Mouse (Mus musculus): ENCODE results near the gene Pgd.
"Not testable (repeated sequence)": the region's sequence is repeated elsewhere in the genome, so short reads cannot be mapped to it uniquely, and the experiment has no call there.

The Pgd gene

DNA sequence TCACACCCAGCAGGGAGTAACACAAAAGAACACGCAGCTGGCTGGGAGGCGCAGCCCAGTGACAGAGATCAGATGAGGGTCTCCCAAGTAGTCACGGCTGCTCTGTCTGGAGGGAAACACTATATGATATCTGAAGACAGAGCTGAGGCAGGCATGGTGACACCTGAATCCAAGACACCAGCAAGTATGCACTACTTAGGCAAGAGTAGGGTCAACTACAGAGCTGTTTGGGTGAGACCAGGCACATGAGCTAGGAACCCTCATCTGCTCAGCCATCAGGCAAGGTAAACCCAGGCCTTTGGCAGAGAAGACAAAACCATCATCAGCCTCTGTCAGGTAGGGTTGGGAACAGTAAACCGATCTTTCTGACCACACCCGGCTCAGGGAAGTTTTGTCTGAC, 33.2 kb downstream of the Pgd start:
- DNase-seq (ENCODE audit: low read depth, low spot score), result no peak

DNA sequence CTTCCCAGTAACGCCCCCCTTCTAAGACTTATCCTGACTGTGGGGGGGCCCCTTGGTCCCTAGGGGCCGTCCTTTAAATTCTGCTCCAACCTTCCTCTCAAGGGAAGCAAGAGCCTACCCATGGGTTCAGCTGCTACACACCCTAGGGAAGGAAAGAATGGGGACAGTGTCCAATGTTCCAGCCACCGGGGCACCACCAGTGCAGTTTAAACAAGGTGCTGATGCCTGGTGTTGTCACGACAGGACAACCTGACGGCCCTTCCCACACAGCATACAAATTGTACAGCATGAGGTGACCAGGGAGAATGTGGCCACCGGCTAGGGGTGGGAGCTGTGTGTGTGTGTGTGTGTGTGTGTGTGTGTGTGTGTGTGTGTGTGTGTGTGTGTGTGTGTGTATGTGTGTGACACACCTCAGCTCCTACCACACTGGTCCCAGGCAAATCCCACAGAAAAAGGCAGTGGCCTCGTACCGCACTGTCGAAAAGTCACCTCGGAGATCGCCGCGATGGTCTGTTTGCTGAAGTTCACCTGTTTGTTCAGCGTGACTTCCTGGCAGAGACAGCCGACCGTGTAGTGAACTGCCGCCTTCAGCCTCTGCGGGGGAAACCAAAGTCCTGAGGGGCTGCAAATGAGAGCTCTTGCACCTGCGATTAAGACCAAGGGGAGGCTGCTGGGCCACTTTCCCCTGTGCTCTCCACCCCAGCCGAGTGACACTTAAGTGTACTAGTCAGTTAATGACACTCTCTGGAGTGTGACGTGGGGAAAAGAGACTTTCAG, 34.6 kb downstream of the Pgd start:
- no peak for DNase-seq (ENCODE audit: low read depth, low spot score)

DNA sequence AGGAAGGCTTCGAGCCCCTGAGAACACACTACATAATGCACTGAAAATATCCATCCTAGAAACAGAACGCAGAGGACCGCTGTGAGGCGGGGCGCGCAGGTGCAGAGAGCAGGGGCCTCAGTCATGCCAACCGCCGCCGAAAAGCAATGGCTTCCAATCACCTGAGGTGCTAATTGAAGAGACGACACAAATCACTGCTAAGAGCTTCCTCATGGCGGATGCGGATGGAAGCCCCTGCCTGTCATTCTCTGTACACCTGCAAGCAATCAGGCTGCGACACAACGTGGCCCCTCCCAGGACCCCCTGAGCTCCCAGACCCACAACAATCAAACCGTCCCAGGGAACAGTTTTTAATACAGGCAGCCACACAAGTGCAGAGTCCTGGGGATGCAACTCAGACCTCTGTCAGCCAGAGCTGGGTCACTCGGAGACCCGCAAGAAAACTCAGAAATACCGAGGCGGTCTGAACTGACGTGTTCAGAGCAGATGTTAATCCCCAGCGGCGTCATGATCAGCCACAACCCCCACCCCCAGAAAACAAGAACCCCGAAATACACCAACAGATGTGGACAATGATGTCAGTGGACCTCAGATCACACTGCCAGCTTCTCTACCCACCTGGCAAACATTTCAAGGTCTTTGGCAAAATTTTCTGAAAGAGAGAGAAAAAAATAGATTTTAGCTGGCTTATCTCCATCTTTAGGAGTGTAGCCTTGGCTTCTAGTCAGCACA, 35.4 kb downstream of the Pgd start:
- no peak for DNase-seq (ENCODE audit: low read depth, low spot score)

DNA sequence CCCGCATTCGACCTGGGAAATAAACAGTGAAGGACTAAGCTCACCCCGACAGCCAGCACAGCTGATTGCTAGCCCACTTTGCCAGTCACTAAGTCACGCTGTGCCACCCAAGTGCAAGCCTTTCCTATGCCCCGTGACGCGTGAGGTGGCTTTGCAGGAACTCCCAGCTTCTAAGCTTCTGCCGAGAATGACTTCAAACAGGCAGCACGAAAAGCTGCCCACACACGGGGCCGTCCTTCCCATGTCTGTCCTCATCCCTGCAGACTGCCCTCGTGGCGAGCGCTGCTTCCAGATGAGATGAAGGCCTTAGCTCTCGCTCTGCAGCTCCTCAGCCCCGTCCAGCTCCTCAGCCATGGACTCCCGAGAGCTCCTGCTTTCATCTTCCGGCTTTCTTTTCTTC, 38.1 kb downstream of the Pgd start:
- DNase-seq (ENCODE audit: low read depth, low spot score), result peak; percentile 50

DNA sequence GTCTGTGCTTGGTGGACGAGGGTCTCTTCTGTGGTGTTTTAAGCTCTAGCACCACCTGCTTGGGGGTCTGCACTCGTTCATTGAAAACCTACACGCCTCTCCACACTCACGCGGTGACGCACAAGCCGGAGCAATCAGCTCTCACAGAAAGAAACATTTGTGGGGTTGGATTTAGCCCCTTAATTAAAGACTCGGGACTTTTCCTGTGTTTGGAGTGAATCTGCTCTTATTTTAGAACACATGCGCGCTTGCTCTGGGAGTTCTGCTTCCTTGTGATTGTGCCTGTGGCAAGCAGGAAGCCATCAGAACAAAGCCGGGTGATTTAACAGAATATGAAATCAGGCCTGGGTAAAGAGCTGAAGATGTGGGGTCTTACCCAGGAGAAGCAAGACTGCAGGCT, 39.9 kb downstream of the Pgd start, which contains the start of gene Cort:
TSS of gene Cort (minus strand) at position 101 of the 400 bp plus-strand sequence.
- DNase-seq (ENCODE audit: low read depth, low spot score), result peak; percentile 54

DNA sequence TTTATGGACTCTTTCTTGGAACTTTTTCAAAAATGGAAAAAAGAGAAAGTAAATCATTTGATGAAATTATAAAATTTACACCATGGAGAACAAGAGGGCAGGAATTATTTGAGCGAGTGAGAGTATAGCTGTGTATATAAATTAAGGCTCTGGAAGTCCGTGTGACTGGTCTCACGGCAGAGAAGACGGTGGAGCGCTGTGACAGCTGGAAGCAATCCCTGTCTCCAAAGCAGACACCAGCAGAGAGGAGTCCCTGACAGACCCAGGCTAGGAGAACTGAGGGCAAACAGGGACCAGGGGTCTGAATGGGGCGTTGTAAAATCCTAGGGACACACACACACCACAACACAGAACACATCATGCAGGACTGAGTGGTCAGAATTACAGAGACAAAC, 40.5 kb downstream of the Pgd start:
- DNase-seq (ENCODE audit: low read depth, low spot score), result no peak

DNA sequence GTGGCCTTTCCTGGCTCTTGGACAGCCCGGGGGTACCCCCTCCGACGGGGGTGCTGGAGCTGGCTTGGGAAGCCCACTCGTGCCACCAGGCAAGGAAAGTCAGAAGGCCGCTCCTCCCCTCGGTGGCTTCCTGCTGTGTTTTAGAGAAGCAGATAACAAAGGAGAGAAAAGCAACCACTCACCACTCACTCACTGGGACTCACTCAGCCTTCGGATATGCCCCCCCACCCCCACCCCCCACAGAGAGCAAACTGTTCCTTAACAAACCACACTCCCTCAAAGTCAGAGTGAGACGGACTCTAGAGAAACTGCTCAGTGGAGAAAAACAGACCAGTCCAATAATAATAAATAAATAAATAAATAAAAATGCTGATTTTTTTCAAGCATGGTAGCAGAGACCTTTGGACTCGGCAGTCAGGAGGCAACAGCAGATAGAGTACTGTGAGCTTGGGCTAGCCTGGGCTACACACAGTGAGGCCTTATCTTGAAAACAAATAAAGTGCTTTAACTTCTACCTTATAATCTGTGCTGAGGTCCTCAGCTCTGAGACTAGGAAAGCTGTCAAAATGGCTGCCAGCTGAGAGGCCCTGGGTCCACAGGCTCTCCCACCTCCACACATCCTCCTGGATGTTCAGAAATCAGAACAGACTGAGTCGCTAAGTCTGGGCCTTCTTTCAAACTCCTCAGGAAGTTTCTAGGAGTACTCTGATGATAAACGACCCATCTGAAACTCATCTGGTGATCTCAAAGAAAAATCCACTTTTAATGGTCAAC, 41.0 kb downstream of the Pgd start:
- no peak for DNase-seq (ENCODE audit: low read depth, low spot score)

DNA sequence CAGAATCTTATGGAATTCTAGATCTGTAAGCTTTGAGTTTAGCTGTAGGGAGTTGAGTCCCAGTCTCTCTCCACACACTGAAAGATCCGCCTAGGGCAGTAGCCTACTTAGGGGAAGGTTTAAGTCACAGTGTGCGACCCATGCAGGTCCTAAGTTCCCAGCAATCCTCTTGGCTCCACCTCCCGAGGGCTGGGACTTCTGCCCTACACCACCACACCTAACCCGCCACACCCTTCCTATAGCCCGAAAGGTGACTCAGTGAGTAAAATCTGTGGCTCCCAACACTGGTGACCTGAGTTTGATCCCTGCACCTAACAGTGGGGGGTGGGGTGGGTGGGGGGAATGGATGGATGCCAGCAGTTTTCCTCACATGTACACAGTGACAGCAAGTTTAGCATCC, 43.1 kb downstream of the Pgd start:
- no peak for DNase-seq (ENCODE audit: low read depth, low spot score)

DNA sequence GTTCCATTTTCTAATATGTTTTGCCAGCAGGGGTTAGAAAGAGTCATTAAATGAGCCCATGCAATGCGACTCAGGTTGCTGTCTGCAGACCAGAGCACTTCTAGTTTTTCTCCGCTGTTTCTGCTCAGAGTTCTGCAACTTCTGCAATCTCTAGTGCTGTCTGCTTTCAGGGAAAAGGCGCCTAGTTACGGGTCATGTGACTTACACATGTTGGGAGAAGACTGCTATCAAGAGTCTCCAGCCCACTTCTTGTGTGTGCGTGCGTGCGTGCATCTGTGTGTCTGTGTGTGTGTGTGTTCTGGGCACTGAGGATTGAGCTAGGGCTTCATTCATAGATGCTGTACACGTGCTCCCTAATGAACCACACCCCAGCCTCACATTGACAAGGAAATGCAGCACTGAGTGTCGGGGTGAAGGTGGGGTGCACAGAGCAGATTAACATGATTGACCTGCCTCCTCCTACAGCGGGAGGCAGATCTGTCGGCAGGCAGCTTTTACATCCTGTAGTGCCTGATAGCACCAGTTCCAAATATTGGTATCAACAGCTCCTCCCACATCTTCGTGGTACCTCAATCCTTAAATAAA, 46.5 kb downstream of the Pgd start:
- DNase-seq (ENCODE audit: low read depth, low spot score), result not testable (repeated sequence)

DNA sequence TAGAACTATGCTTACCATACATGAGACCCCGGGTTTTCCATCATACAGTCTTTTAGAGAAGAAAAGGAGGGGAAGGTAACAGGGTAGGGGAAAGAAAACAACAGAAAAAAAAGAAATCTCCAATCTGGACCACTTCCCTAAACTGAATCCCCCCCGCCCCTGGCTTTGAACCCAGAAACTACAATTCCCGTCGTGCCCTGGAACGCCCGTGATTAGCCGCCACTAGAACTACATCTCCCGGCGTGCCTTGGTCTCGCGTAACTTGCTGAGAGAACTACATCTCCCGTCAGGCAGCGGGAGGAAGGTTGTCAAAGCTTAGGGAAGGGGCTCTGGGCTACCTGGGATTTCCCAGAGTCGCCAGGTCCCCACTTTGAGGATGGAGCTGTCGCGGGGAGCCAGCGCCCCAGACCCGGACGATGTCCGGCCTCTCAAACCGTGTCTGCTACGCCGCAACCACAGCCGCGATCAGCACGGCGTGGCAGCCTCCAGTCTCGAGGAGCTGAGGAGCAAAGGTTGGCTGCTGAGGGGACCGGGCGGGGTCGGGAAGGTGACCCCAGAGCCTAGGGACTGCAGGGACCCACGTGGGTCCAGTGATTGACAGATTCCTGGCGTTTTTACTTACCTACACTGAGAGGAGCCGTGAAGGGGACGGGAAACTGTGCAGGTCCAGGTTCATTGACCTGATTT, 62.6 kb downstream of the Pgd start, which contains the start of gene Dffa:
TSS of gene Dffa (plus strand) at position 272 of the 687 bp plus-strand sequence.
- peak; percentile 97 for DNase-seq (ENCODE audit: low read depth, low spot score)

DNA sequence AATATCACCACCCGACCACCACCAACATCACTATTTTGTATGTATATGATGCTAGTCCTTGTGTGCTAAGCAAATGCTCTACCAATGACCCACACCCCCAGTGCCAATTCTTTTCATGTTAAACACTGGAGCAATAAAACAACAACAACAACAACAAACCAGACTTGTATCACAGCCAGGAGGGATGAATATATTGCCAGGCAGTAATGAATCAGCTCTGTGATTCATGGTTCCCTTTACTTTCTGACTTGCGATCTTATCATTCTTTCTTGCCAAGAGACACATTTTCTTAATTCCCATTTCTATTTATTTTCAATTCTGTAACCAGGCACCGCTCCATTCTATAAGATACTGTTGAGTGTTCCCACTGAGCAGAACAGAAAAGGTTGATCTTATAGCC, 65.1 kb downstream of the Pgd start:
- no peak for DNase-seq (ENCODE audit: low read depth, low spot score)

DNA sequence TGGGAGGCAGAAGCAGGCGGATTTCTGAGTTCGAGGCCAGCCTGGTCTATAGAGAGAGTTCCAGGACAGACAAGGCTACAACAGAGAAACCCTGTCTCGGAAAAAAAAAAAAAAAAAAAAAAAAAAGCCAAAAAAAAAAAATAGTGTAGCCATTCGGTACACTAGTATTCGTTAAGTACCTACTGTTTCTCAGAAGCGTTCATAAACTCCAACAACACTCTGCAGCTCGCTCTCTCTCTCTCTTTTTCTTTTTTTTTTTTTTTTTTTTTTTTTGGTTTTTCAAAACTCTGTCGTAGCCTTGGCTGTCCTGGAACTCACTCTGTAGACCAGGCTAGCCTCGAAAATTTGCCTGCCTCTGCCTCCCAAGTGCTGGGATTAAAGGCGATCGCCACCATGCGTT, 66.1 kb downstream of the Pgd start:
- DNase-seq (ENCODE audit: low read depth, low spot score), result not testable (repeated sequence)

All from brain, adult 2 months (tissue).